Mouse (Mus musculus) ES-E14 (cell line): Measurements from ENCODE around the gene Ptpa.

Experiments used
- CHD2 ChIP-seq: IDR thresholded peaks from 2 replicates; pipeline ENCODE4 v1.6.1; 2014; ENCODE audit warnings: mild to moderate bottlenecking, low read depth, low read length, inconsistent platforms
- HCFC1 ChIP-seq: IDR thresholded peaks from 2 replicates; pipeline ENCODE4 v1.6.1; 2012; ENCODE audit warnings: low read length, inconsistent platforms, borderline replicate concordance; ENCODE audit not compliant: insufficient read depth
- MAFK ChIP-seq: IDR thresholded peaks from 2 replicates; pipeline ENCODE4 v1.6.1; 2014; ENCODE audit warnings: mild to moderate bottlenecking, low read depth, low read length, inconsistent platforms; ENCODE audit not compliant: insufficient read depth
- ZC3H11A ChIP-seq: IDR thresholded peaks from 2 replicates; pipeline ENCODE4 v1.6.1; 2012; ENCODE audit warnings: low read depth, mild to moderate bottlenecking, inconsistent platforms, low read length, borderline replicate concordance
- ZNF384 ChIP-seq: IDR thresholded peaks from 2 replicates; pipeline ENCODE4 v1.6.1; 2012; ENCODE audit warnings: low read depth, low read length, inconsistent platforms

DNA sequence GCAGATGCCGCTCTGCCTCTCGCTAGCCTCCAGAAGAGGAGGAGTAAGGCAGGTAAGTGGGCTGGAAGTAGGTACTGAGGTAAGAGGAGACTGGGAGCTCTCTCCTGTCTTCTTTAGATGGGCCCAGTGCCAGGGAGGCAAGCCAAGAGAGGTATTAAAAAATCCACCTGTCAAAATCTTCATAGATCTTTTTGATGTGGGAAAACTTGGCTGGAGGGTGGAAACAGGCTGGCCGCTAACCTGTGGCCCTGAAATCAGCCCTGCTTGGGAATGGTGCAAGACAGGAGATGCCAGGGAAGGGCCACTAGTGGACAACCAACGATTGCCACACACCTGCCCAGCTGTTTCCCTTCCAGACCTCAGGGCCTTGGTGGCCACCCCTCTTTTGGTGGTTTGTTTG lies 1.7 kb upstream of the Ptpa start:
- TF ChIP-seq ZC3H11A (no peak), HCFC1 (no peak), ZNF384 (no peak), CHD2 (no peak), MAFK (no peak)
